Mouse (Mus musculus): ENCODE data around the gene Fam213a. TPM values are rescaled to one million over a fixed set of nuclear protein-coding genes. Genes with fewer than 3 reads are reported as not detected.

Gene Fam213a
- total and polyA plus RNA-seq, 2 experiments from 2014 or later: 50.0 to 124 TPM

GRCm38 (mm10) chr14:40958083-40958985 lies 55.3 kb downstream of the Fam213a start:
- Histone ChIP-seq H3K27me3 (ENCODE audit: insufficient read depth, low read length) (no peaks in the 10 kb centered on the region), H3K4me3 (ENCODE audit: low read depth, low read length) (no peak overlapping the region), H3K4me1 (ENCODE audit: insufficient read depth, low read length) (peaks cover 33% of the 10 kb centered on the region; the same call in 1 of the 2 replicates), H3K9me3 (ENCODE audit: low read length) (no peaks in the 10 kb centered on the region), H3K36me3 (ENCODE audit: insufficient read depth, low read length) (no peaks in the 10 kb centered on the region), H3K4me2 (ENCODE audit: low read depth, low read length, poor library complexity, severe bottlenecking) (no peak overlapping the region), H3K27ac (ENCODE audit: low read depth, low read length) (no peak overlapping the region), H3K9ac (replicated peaks; ENCODE audit: low read length, poor library complexity, severe bottlenecking) (no peak overlapping the region)
- no peak for ATAC-seq (ENCODE audit: low FRiP score)
- no peak for DNase-seq (ENCODE audit: low spot score)
- 29% methylated on average over 4 of the region's 4 CpGs for WGBS
- TF ChIP-seq CTCF (IDR thresholded peaks at IDR 0.05): no peak

- no peaks in the 10 kb centered on the region for H3K36me3 ChIP-seq (ENCODE audit: insufficient read depth, low read length)
- no peak overlapping the region for H3K27ac ChIP-seq (ENCODE audit: low read depth, low read length)
- H3K4me2 ChIP-seq (ENCODE audit: low read depth, low read length, poor library complexity, severe bottlenecking): no peak overlapping the region
- H3K4me3 ChIP-seq (ENCODE audit: low read depth, low read length): no peak overlapping the region
- no peak overlapping the region for H3K9ac ChIP-seq (replicated peaks; ENCODE audit: low read length, poor library complexity, severe bottlenecking)
- 43% methylated on average over 3 of the region's 3 CpGs for WGBS
- TF ChIP-seq CTCF (IDR thresholded peaks at IDR 0.05): peak; percentile 7; the same call in 1 of the 2 replicates
- ATAC-seq (ENCODE audit: low FRiP score) (no peak), DNase-seq (ENCODE audit: low spot score) (peak; percentile 56)
- H3K4me1 ChIP-seq (ENCODE audit: insufficient read depth, low read length): peaks cover 33% of the 10 kb centered on the region; the same call in 1 of the 2 replicates
- no peaks in the 10 kb centered on the region for H3K27me3 ChIP-seq (ENCODE audit: insufficient read depth, low read length)
- no peaks in the 10 kb centered on the region for H3K9me3 ChIP-seq (ENCODE audit: low read length)
Measured at GRCm38 (mm10) chr14:40957607-40958006, 56.0 kb downstream of the Fam213a start.

- Histone ChIP-seq H3K4me2 (ENCODE audit: low read depth, low read length, poor library complexity, severe bottlenecking) (peak overlapping the region; percentile 16; the same call in 1 of the 2 replicates), H3K4me1 (ENCODE audit: insufficient read depth, low read length) (peaks cover 33% of the 10 kb centered on the region; the same call in 1 of the 2 replicates), H3K36me3 (ENCODE audit: insufficient read depth, low read length) (no peaks in the 10 kb centered on the region), H3K9ac (replicated peaks; ENCODE audit: low read length, poor library complexity, severe bottlenecking) (peak overlapping the region; percentile 42; the same call in 1 of the 2 replicates), H3K9me3 (ENCODE audit: low read length) (no peaks in the 10 kb centered on the region), H3K27ac (ENCODE audit: low read depth, low read length) (peak overlapping the region; percentile 74), H3K4me3 (ENCODE audit: low read depth, low read length) (no peak overlapping the region), H3K27me3 (ENCODE audit: insufficient read depth, low read length) (no peaks in the 10 kb centered on the region)
- DNase-seq (ENCODE audit: low spot score) (peak; percentile 73), ATAC-seq (ENCODE audit: low FRiP score) (peak; percentile 87)
- TF ChIP-seq CTCF (IDR thresholded peaks at IDR 0.05): peak; percentile 42; the same call in 1 of the 2 replicates
- 24% methylated on average over 13 of the region's 13 CpGs for WGBS
Measured at GRCm38 (mm10) chr14:40956252-40957146, 57.1 kb downstream of the Fam213a start.

- Histone ChIP-seq H3K27me3 (ENCODE audit: insufficient read depth, low read length) (no peaks in the 10 kb centered on the region), H3K4me3 (ENCODE audit: low read depth, low read length) (no peak overlapping the region), H3K4me1 (ENCODE audit: insufficient read depth, low read length) (peaks cover 33% of the 10 kb centered on the region; the same call in 1 of the 2 replicates), H3K9ac (replicated peaks; ENCODE audit: low read length, poor library complexity, severe bottlenecking) (peak overlapping the region; percentile 42; the same call in 1 of the 2 replicates), H3K9me3 (ENCODE audit: low read length) (no peaks in the 10 kb centered on the region), H3K27ac (ENCODE audit: low read depth, low read length) (peak overlapping the region; percentile 74), H3K36me3 (ENCODE audit: insufficient read depth, low read length) (no peaks in the 10 kb centered on the region), H3K4me2 (ENCODE audit: low read depth, low read length, poor library complexity, severe bottlenecking) (peak overlapping the region; percentile 16)
- peak; percentile 76 for DNase-seq (ENCODE audit: low spot score)
- peak; percentile 72 for ATAC-seq (ENCODE audit: low FRiP score)
- WGBS: 5% methylated on average over 10 of the region's 10 CpGs
- TF ChIP-seq CTCF (IDR thresholded peaks at IDR 0.05): no peak
Measured at GRCm38 (mm10) chr14:40955596-40956251, 57.9 kb downstream of the Fam213a start.

- Histone ChIP-seq H3K27me3 (ENCODE audit: insufficient read depth, low read length) (no peaks in the 10 kb centered on the region), H3K27ac (ENCODE audit: low read depth, low read length) (peak overlapping the region; percentile 74), H3K36me3 (ENCODE audit: insufficient read depth, low read length) (no peaks in the 10 kb centered on the region), H3K9ac (replicated peaks; ENCODE audit: low read length, poor library complexity, severe bottlenecking) (no peak overlapping the region), H3K9me3 (ENCODE audit: low read length) (no peaks in the 10 kb centered on the region), H3K4me1 (ENCODE audit: insufficient read depth, low read length) (peaks cover 33% of the 10 kb centered on the region; the same call in 1 of the 2 replicates), H3K4me3 (ENCODE audit: low read depth, low read length) (no peak overlapping the region), H3K4me2 (ENCODE audit: low read depth, low read length, poor library complexity, severe bottlenecking) (no peak overlapping the region)
- DNase-seq (ENCODE audit: low spot score): no peak
- 55% methylated on average over 1 of the region's 1 CpGs for WGBS
- ATAC-seq (ENCODE audit: low FRiP score): no peak
- TF ChIP-seq CTCF (IDR thresholded peaks at IDR 0.05): no peak
Measured at GRCm38 (mm10) chr14:40955146-40955545, 58.4 kb downstream of the Fam213a start.

All from midbrain, postnatal 0 days (tissue).